Comparison of ENCODE assay signal across 7 mouse cellular contexts in genomic region chr7:45370475-45371311, GRCm38 (mm10). TPM values are rescaled to one million over a fixed set of nuclear protein-coding genes. Genes with fewer than 3 reads are reported as not detected.
A peak's percentile ranks its signal among the peaks of the same experiment; 100 is the strongest.
DNase-seq lines count a peak whose midpoint lies in the region; ATAC-seq and TF ChIP-seq lines count a peak whose summit lies in the region.

Gene Lin7b (minus strand): TSS chr7:45370583.

- no peak for TF ChIP-seq POLR2A in bone marrow macrophage, adult 2 months (IDR thresholded peaks at IDR 0.05; ENCODE audit: borderline replicate concordance, low read depth, low read length)
- 0 out of 2 replicates have a peak, but pooled peaks have one; percentile 28 for TF ChIP-seq POLR2A in embryonic fibroblast, embryonic 13.5 days (IDR thresholded peaks at IDR 0.05; ENCODE audit: low read depth, low read length)
- no peak for TF ChIP-seq POLR2A in spleen, adult 2 months (IDR thresholded peaks at IDR 0.05; ENCODE audit: low read depth, low read length)

- TF ChIP-seq CTCF in bone marrow macrophage, adult 2 months (IDR thresholded peaks at IDR 0.05; ENCODE audit: low read depth, low read length): no peak
- TF ChIP-seq CTCF in embryonic fibroblast, embryonic 13.5 days (IDR thresholded peaks at IDR 0.05; ENCODE audit: borderline replicate concordance, insufficient read depth, low read length): no peak
- no peak for TF ChIP-seq CTCF in spleen, adult 2 months (IDR thresholded peaks at IDR 0.05; ENCODE audit: extremely low read depth, insufficient read depth, insufficient read length, insufficient replicate concordance)

- DNase-seq in heart, adult 9 months (ENCODE audit: low spot score in 2 of 2): peak; percentile 68 to 75
- peak; percentile 92 for DNase-seq in kidney, adult 9 months
- DNase-seq in spleen, adult 2 months (ENCODE audit: low read depth in 1 of 2, low spot score in 2 of 2): peak; percentile 68 to 88

- peaks cover 30% of the 10 kb centered on the region for H3K27me3 ChIP-seq in limb, embryonic 13.5 days
- peaks cover 3% of the 10 kb centered on the region; the same call in 1 of the 2 replicates for H3K27me3 ChIP-seq in midbrain, embryonic 16.5 days (ENCODE audit: control insufficient read depth, insufficient read depth, low read depth, low read length)
- peaks cover 12% of the 10 kb centered on the region for H3K27me3 ChIP-seq in spleen, adult 2 months (ENCODE audit: control insufficient read depth, insufficient read depth, low read length)

- H3K4me2 ChIP-seq in limb, embryonic 13.5 days (replicated peaks): peak within 1 kb of the TSS; percentile 91
- H3K4me2 ChIP-seq in midbrain, embryonic 16.5 days (ENCODE audit: low read length): peak within 1 kb of the TSS; percentile 94

- peak; percentile 63 for ATAC-seq in limb, embryonic 13.5 days (ENCODE audit: low FRiP score, low read depth)
- ATAC-seq in midbrain, embryonic 16.5 days: peak; percentile 41

- H3K4me3 ChIP-seq in bone marrow macrophage, adult 2 months (ENCODE audit: insufficient read depth, low read length): peak within 1 kb of the TSS; percentile 59
- H3K4me3 ChIP-seq in embryonic fibroblast, embryonic 13.5 days (ENCODE audit: insufficient read depth, low read length): peak within 1 kb of the TSS; percentile 40
- peak within 1 kb of the TSS; percentile 54 for H3K4me3 ChIP-seq in limb, embryonic 13.5 days
- peak within 1 kb of the TSS; percentile 58 for H3K4me3 ChIP-seq in midbrain, embryonic 16.5 days (ENCODE audit: low read depth, low read length)
- H3K4me3 ChIP-seq in spleen, adult 2 months (ENCODE audit: extremely low read depth, insufficient read depth, insufficient read length): peak within 1 kb of the TSS; percentile 48

- H3K9ac ChIP-seq in limb, embryonic 13.5 days: peak within 1 kb of the TSS; percentile 65
- peak within 1 kb of the TSS; percentile 74 for H3K9ac ChIP-seq in midbrain, embryonic 16.5 days (ENCODE audit: low read depth, low read length)

- 0 out of 2 replicates have a peak, but pooled peaks cover 3% of the 10 kb centered on the region for H3K4me1 ChIP-seq in bone marrow macrophage, adult 2 months (ENCODE audit: control insufficient read depth, insufficient read depth, low read length)
- H3K4me1 ChIP-seq in embryonic fibroblast, embryonic 13.5 days (ENCODE audit: control insufficient read depth, insufficient read depth, low read length): no peaks in the 10 kb centered on the region
- H3K4me1 ChIP-seq in limb, embryonic 13.5 days: peaks cover 33% of the 10 kb centered on the region
- peaks cover 18% of the 10 kb centered on the region for H3K4me1 ChIP-seq in midbrain, embryonic 16.5 days (ENCODE audit: control insufficient read depth, insufficient read depth, low read length)
- peaks cover 13% of the 10 kb centered on the region for H3K4me1 ChIP-seq in spleen, adult 2 months (ENCODE audit: control insufficient read depth, insufficient read depth, insufficient read length)

- peaks cover 35% of the 10 kb centered on the region for H3K36me3 ChIP-seq in limb, embryonic 13.5 days
- peaks cover 7% of the 10 kb centered on the region; the same call in 1 of the 2 replicates for H3K36me3 ChIP-seq in midbrain, embryonic 16.5 days (ENCODE audit: control insufficient read depth, insufficient read depth, low read length)
- peaks cover 4% of the 10 kb centered on the region; the same call in 1 of the 2 replicates for H3K36me3 ChIP-seq in spleen, adult 2 months (ENCODE audit: control insufficient read depth, insufficient read depth, low read length)

- no peaks in the 10 kb centered on the region for H3K9me3 ChIP-seq in limb, embryonic 13.5 days
- no peaks in the 10 kb centered on the region for H3K9me3 ChIP-seq in midbrain, embryonic 16.5 days (replicated peaks; ENCODE audit: control insufficient read depth, low read length, poor library complexity, severe bottlenecking)

- H3K27ac ChIP-seq in bone marrow macrophage, adult 2 months (ENCODE audit: insufficient read depth, low read depth, low read length): no peak within 1 kb of the TSS
- H3K27ac ChIP-seq in embryonic fibroblast, embryonic 13.5 days (ENCODE audit: insufficient read depth, low read length): no peak within 1 kb of the TSS
- H3K27ac ChIP-seq in limb, embryonic 13.5 days: no peak within 1 kb of the TSS
- H3K27ac ChIP-seq in midbrain, embryonic 16.5 days (ENCODE audit: low read length): peak within 1 kb of the TSS; percentile 53
- no peak within 1 kb of the TSS for H3K27ac ChIP-seq in spleen, adult 2 months (ENCODE audit: insufficient read depth, low read length)

- 9% methylated on average over 28 of the region's 28 CpGs for WGBS in limb, embryonic 13.5 days
- WGBS in midbrain, embryonic 16.5 days: 12% methylated on average over 28 of the region's 28 CpGs
- WGBS in spleen, adult 2 months: 10% methylated on average over 28 of the region's 28 CpGs

RNA-seq across cellular contexts. Expression of gene Lin7b, which starts in this region (rescaled TPM):
- 3.0 and 3.6 TPM in 2 replicates for polyA plus RNA-seq in bone marrow macrophage, adult 2 months (2012; ENCODE audit: insufficient read depth, insufficient read length, missing spikeins)
- polyA plus RNA-seq in embryonic fibroblast, embryonic 13.5 days (2011; ENCODE audit: insufficient read length, low read depth, missing spikeins): 2.3 TPM in 1 of 2 replicates, not detected in the other
- 1.4 and 2.5 TPM in 2 replicates for polyA plus RNA-seq in limb, embryonic 13.5 days (2015; fragmentation: Nextera tagmentation; extraction: Ambion mirVana)
- polyA plus RNA-seq in midbrain, embryonic 16.5 days (2015; fragmentation: Nextera tagmentation; extraction: Ambion mirVana): 27.0 and 39.9 TPM in 2 replicates
- 0.90 and 2.1 TPM in 2 replicates for polyA plus RNA-seq in spleen, adult 2 months (2012; rRNA removed)
